Mouse (Mus musculus): ENCODE results near the gene Hk1.

GRCm38 (mm10) chr10:62252000-62252488 lies 127.7 kb downstream of the Hk1 start, which contains the start of gene Tacr2:
- no peak for TF ChIP-seq CTCF (IDR thresholded peaks at IDR 0.05; ENCODE audit: low read depth)
- no peak for TF ChIP-seq EP300 (IDR thresholded peaks at IDR 0.05; ENCODE audit: low read depth)

Measured in liver, postnatal 0 days (tissue).